Mouse (Mus musculus): ENCODE measurements at regions not wholly inside any gene's neighbourhood (a gene's known extent, or its start where the extent isn't known, plus 50 kb on each side); places are given as distances from the start of the nearest gene placed in this dataset.

- no peak overlapping the region for H3K4me3 ChIP-seq (replicated peaks)
- no peak overlapping the region for H3K27ac ChIP-seq
- H3K4me1 ChIP-seq (replicated peaks), result no peaks in the 10 kb centered on the region
- WGBS, result 83% methylated on average over 2 of the region's 2 CpGs
- H3K9me3 ChIP-seq, result no peaks in the 10 kb centered on the region
- ATAC-seq, result no peak
- no peak overlapping the region for H3K9ac ChIP-seq (replicated peaks)
- no peak overlapping the region for H3K4me2 ChIP-seq (replicated peaks)
- no peaks in the 10 kb centered on the region for H3K27me3 ChIP-seq
- no peaks in the 10 kb centered on the region for H3K36me3 ChIP-seq
Measured at GRCm38 (mm10) chr15:65532241-65532640, 517.5 kb upstream of the Gm21961 start.

- no peak for ATAC-seq
- Histone ChIP-seq H3K9ac (replicated peaks) (no peak overlapping the region), H3K4me2 (replicated peaks) (no peak overlapping the region), H3K27ac (no peak overlapping the region), H3K9me3 (no peaks in the 10 kb centered on the region), H3K36me3 (no peaks in the 10 kb centered on the region), H3K4me3 (replicated peaks) (no peak overlapping the region), H3K27me3 (no peaks in the 10 kb centered on the region), H3K4me1 (replicated peaks) (no peaks in the 10 kb centered on the region)
- 88% methylated on average over 1 of the region's 1 CpGs for WGBS
Measured at GRCm38 (mm10) chr15:65502656-65503055, 488.0 kb upstream of the Gm21961 start.

- Histone ChIP-seq H3K27ac (no peak overlapping the region), H3K9ac (replicated peaks) (no peak overlapping the region), H3K4me1 (replicated peaks) (no peaks in the 10 kb centered on the region), H3K36me3 (no peaks in the 10 kb centered on the region), H3K4me3 (replicated peaks) (no peak overlapping the region), H3K4me2 (replicated peaks) (no peak overlapping the region), H3K9me3 (no peaks in the 10 kb centered on the region), H3K27me3 (no peaks in the 10 kb centered on the region)
- WGBS, result 66% methylated on average over 3 of the region's 3 CpGs
- no peak for ATAC-seq
Measured at GRCm38 (mm10) chr15:65478940-65479339, 464.2 kb upstream of the Gm21961 start.

- peak; percentile 60; the same call in 1 of the 2 replicates for ATAC-seq
- Histone ChIP-seq H3K4me3 (replicated peaks) (no peak overlapping the region), H3K4me1 (replicated peaks) (peaks cover 6% of the 10 kb centered on the region; the same call in 1 of the 2 replicates), H3K27me3 (no peaks in the 10 kb centered on the region), H3K36me3 (no peaks in the 10 kb centered on the region), H3K9ac (replicated peaks) (no peak overlapping the region), H3K27ac (no peak overlapping the region), H3K4me2 (replicated peaks) (no peak overlapping the region), H3K9me3 (no peaks in the 10 kb centered on the region)
- WGBS, result 56% methylated on average over 2 of the region's 2 CpGs
Measured at GRCm38 (mm10) chr15:65455203-65455816, 440.6 kb upstream of the Gm21961 start.

GRCm38 (mm10) chr15:65452258-65453028 is 437.7 kb upstream of the Gm21961 start:
- no peak for ATAC-seq
- Histone ChIP-seq H3K9ac (replicated peaks) (no peak overlapping the region), H3K36me3 (no peaks in the 10 kb centered on the region), H3K4me2 (replicated peaks) (no peak overlapping the region), H3K4me1 (replicated peaks) (peaks cover 6% of the 10 kb centered on the region; the same call in 1 of the 2 replicates), H3K9me3 (no peaks in the 10 kb centered on the region), H3K27ac (no peak overlapping the region), H3K27me3 (no peaks in the 10 kb centered on the region), H3K4me3 (replicated peaks) (no peak overlapping the region)
- WGBS, result 81% methylated on average over 4 of the region's 4 CpGs

- H3K4me1 ChIP-seq (replicated peaks), result no peaks in the 10 kb centered on the region
- H3K36me3 ChIP-seq, result no peaks in the 10 kb centered on the region
- ATAC-seq, result no peak
- H3K27ac ChIP-seq, result no peak overlapping the region
- H3K9ac ChIP-seq (replicated peaks), result no peak overlapping the region
- H3K27me3 ChIP-seq, result no peaks in the 10 kb centered on the region
- no peak overlapping the region for H3K4me2 ChIP-seq (replicated peaks)
- 87% methylated on average over 3 of the region's 3 CpGs for WGBS
- no peaks in the 10 kb centered on the region for H3K9me3 ChIP-seq
- no peak overlapping the region for H3K4me3 ChIP-seq (replicated peaks)
Measured at GRCm38 (mm10) chr15:65419736-65420135, 405.0 kb upstream of the Gm21961 start.
